Mouse (Mus musculus) neural tube, embryonic 10.5 days (tissue): ENCODE data around the gene Vmn2r47.
"Not testable (repeated sequence)": the region's sequence is repeated elsewhere in the genome, so short reads cannot be mapped to it uniquely, and the experiment has no call there.

Experiments
- DNase-seq: peaks from one replicate; pipeline ENCODE4 v3.0.0-alpha.2; 2017; ENCODE audit warnings: low spot score; ENCODE audit errors: extremely low spot score

Gene Vmn2r47

GRCm38 (mm10) chr7:9841225-9841624 is at the start of gene Vmn2r47:
TSS of gene Vmn2r47 (minus strand) at chr7:9841325.
- not testable (repeated sequence) for DNase-seq

DNA sequence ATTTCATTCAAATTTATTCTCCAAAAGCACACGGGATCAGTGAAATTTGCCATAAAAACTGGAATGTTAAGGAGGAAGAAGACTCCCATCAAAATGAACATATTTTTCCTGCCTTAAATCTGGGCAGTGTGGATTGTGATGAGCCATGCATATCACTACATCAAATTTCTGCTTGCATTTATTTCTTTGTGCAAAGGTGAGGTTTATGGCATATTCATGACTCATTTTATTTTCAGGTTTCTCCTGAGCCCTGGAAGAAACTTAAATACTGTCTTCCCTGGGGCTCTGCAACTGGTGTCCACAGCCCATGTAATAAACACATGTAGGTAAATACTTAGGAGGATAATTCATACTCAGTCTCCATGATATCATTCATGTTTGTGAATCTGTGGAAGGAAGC is 70.7 kb downstream of the Vmn2r47 start, which contains the start of gene Vmn2r46:
Gene Vmn2r46, minus strand, starts transcription at position 101 of the 400 bp plus-strand sequence.
- not testable (repeated sequence) for DNase-seq
